Mouse (Mus musculus) midbrain, embryonic 10.5 days (tissue): Measurements from ENCODE around the gene Ace. TPM values are rescaled to one million over a fixed set of nuclear protein-coding genes. Genes with fewer than 3 reads are reported as not detected.

Experiments used
- polyA plus RNA-seq: library from polyadenylated mRNA; unstranded; fragments of >200 nt; fragmentation: Nextera tagmentation; extraction: Ambion mirVana; gene quantifications from 2 replicates; pipeline ENCODE4 v1.2.1, GENCODE M21; 2016

Ace gene
- polyA plus RNA-seq, 1 experiment from 2014 or later: 0.85 TPM

Other genes with a start within 250 kb of the Ace start
- 12.1 and 12.3 TPM in 2 replicates for gene Cyb561, start 14.6 kb upstream of the Ace start, polyA plus RNA-seq
- not detected in 2 replicates for gene Ace3, start 26.7 kb downstream of the Ace start, polyA plus RNA-seq
- 0.31 and 0.33 TPM in 2 replicates for gene Kcnh6, start 40.2 kb downstream of the Ace start, polyA plus RNA-seq
- gene Dcaf7, start 68.9 kb downstream of the Ace start, polyA plus RNA-seq: 76.8 and 98.1 TPM in 2 replicates
- 13.7 and 14.1 TPM in 2 replicates for gene Taco1, start 98.1 kb downstream of the Ace start, polyA plus RNA-seq
- 20.6 and 21.9 TPM in 2 replicates for gene Map3k3, start 116.7 kb downstream of the Ace start, polyA plus RNA-seq
- 0.57 TPM in 1 of 2 replicates, not detected in the other for gene Gm10840, start 192.9 kb downstream of the Ace start, polyA plus RNA-seq
- gene Limd2, start 192.9 kb downstream of the Ace start, polyA plus RNA-seq: 364 and 366 TPM in 2 replicates
- 41.8 and 42.4 TPM in 2 replicates for gene Strada, start 234.2 kb downstream of the Ace start, polyA plus RNA-seq
- 69.9 and 74.0 TPM in 2 replicates for gene Ccdc47, start 248.4 kb downstream of the Ace start, polyA plus RNA-seq
- 100 and 112 TPM in 2 replicates for gene Ddx42, start 249.0 kb downstream of the Ace start, polyA plus RNA-seq